Mouse (Mus musculus) kidney, adult 2 months (tissue): ENCODE measurements around the gene Prkaca.

Experiments used
- CTCF ChIP-seq: fragments of 200-500 bp; conservative IDR thresholded peaks from 2 replicates; pipeline ENCODE4 v1.5.1; 2011; ENCODE audit warnings: low read depth, mild to moderate bottlenecking, control low read depth, low read length, moderate library complexity, mixed read lengths; ENCODE audit not compliant: insufficient read depth, insufficient read length
- POLR2A ChIP-seq: fragments of 200-500 bp; IDR thresholded peaks from one replicate; pipeline ENCODE4 v1.6.1; 2011; ENCODE audit warnings: low read depth, low read length, control low read depth

DNA sequence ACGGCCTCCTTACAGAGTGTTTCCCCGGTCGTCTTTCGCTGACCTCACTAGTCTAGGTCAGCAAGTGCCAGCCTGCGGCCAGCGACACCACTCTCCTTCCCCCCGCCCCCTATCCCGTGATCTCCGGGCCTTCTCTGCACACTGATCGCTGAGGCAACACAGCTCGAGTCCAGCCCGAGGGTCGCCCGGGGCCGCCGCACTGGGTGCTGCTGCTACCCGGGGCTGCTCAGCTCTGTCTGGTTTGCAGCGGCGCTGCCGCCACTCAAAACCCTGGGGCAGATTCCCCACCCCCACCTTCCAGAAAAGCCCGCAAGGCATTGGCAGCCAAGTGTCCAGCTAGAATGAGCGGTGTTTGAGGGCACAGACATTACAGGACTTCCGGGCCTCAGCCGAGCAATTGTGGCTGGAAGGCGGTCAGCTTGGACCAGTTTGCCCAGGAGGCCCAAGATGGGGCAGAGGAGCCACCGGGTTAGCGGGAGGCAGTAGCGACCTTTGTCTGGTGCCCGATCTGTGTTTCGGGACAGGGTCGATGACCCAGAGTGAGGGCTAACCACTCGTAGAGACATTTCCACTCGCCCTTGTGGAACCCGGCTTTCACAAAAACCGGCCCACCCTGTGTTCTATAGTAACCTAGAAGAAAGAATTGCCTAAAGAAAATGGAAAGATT, 39.8 kb downstream of the Prkaca start:
- TF ChIP-seq CTCF (no peak), POLR2A (no peak)
